Mouse (Mus musculus): ENCODE measurements at regions not wholly inside any gene's neighbourhood (a gene's known extent, or its start where the extent isn't known, plus 50 kb on each side); places are given as distances from the start of the nearest gene placed in this dataset.

DNA sequence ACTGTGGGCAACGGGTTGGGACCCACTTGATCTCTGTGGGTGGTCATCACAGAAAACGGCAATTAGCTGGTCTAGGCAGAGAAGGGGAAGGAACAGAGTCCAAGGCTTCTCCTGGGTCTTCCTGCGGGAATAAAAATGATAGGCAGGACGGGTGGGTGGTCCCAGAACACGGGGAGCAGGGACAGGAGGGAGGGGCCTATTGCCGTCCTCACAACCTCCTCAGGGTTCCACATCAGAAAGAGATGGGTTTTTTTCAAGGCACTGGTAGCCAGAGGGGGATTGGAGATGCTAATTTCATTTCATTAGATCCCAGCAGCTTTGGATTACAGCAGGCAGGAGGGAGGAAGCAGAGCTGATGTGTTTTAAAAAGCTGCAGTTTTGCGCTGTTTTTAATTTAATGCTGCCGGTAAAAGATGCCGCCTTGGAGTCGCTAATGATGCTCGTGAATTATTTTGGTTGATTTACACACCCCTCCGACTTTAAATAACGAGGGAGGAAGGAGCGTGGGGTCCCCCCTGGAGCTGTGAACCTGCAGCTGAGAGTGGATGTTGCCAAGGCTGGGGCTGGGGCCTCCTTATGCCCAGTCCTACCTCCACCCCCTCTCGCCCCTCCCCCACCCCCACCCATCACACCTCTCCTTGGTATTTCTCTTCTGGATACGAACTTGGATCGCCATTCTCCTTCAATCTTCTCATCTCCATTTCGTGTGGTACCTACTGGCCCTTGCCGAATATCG, 101.1 kb upstream of the Rpl38 start:
- no peak overlapping the region for H3K4me3 ChIP-seq (replicated peaks; ENCODE audit: low read length)
- H3K9me3 ChIP-seq (ENCODE audit: control insufficient read depth, low read length): no peaks in the 10 kb centered on the region; the same call in 1 of the 2 replicates
- H3K4me2 ChIP-seq (replicated peaks; ENCODE audit: low read depth, low read length, severe bottlenecking): peak overlapping the region; percentile 32
- no peak overlapping the region for H3K9ac ChIP-seq (ENCODE audit: low read depth, low read length, severe bottlenecking)
- H3K4me1 ChIP-seq (ENCODE audit: control insufficient read depth, insufficient read depth, low read length): peaks cover 10% of the 10 kb centered on the region
- peak; percentile 15 for DNase-seq (ENCODE audit: low spot score)
- no peaks in the 10 kb centered on the region for H3K27me3 ChIP-seq (ENCODE audit: control insufficient read depth, insufficient read depth, low read length)
- 2% methylated on average over 20 of the region's 20 CpGs for WGBS
- ATAC-seq (ENCODE audit: low FRiP score, low read depth): no peak
- no peaks in the 10 kb centered on the region for H3K36me3 ChIP-seq (ENCODE audit: control insufficient read depth, insufficient read depth, low read length)
- no peak overlapping the region for H3K27ac ChIP-seq (replicated peaks; ENCODE audit: low read depth, low read length)
- TF ChIP-seq POLR2A (IDR thresholded peaks at IDR 0.05; ENCODE audit: borderline replicate concordance, extremely low read depth, insufficient read depth, insufficient read length): no peak

DNA sequence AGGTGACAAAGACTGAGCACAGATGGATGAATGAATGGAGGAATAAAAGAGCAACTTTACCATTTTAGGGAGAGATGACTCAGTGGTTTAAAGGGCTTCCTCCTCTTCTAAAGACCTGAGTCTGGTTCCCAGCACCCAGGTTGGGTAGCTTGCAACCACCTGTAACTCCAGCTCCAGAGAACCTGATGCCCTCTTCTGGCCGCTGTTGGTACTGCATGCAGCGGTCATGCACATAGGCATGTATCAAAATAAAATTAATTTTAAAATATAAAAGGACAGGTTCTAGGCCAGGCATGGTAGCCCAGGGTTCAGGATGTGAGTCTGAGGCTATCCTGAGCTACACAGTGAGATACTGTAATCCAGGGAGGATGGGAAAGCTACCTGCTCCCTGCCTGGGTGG, 103.4 kb upstream of the Rpl38 start:
- Histone ChIP-seq H3K4me3 (replicated peaks; ENCODE audit: low read length) (no peak overlapping the region), H3K4me2 (replicated peaks; ENCODE audit: low read depth, low read length, severe bottlenecking) (no peak overlapping the region), H3K4me1 (ENCODE audit: control insufficient read depth, insufficient read depth, low read length) (peaks cover 10% of the 10 kb centered on the region), H3K36me3 (ENCODE audit: control insufficient read depth, insufficient read depth, low read length) (no peaks in the 10 kb centered on the region), H3K9me3 (ENCODE audit: control insufficient read depth, low read length) (no peaks in the 10 kb centered on the region; the same call in 1 of the 2 replicates), H3K27ac (replicated peaks; ENCODE audit: low read depth, low read length) (no peak overlapping the region), H3K27me3 (ENCODE audit: control insufficient read depth, insufficient read depth, low read length) (no peaks in the 10 kb centered on the region), H3K9ac (ENCODE audit: low read depth, low read length, severe bottlenecking) (no peak overlapping the region)
- ATAC-seq (ENCODE audit: low FRiP score, low read depth): no peak
- WGBS: 94% methylated on average over 2 of the region's 2 CpGs
- no peak for TF ChIP-seq POLR2A (IDR thresholded peaks at IDR 0.05; ENCODE audit: borderline replicate concordance, extremely low read depth, insufficient read depth, insufficient read length)
- DNase-seq (ENCODE audit: low spot score): no peak

DNA sequence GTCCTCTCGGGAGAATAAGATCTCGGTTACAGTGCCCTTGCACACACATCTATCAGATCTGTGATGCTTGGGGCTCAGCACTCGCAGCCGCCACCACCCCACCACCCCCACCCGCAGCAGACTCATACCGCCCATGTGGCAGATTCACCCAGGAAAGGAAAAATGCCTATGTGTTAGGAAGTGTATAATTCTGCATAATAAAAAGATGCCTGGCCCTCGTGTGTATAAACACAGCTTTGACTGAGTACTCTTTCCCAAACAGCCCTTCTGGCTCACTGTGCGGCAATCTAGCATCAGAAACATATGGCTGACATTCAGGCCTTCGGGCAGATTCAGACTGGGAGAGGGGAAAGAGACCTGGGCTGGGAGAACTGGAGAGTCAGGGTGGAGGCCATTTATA, 105.2 kb upstream of the Rpl38 start:
- Histone ChIP-seq H3K4me3 (replicated peaks; ENCODE audit: low read length) (no peak overlapping the region), H3K27ac (replicated peaks; ENCODE audit: low read depth, low read length) (no peak overlapping the region), H3K9me3 (ENCODE audit: control insufficient read depth, low read length) (no peaks in the 10 kb centered on the region; the same call in 1 of the 2 replicates), H3K36me3 (ENCODE audit: control insufficient read depth, insufficient read depth, low read length) (no peaks in the 10 kb centered on the region), H3K4me1 (ENCODE audit: control insufficient read depth, insufficient read depth, low read length) (peaks cover 10% of the 10 kb centered on the region), H3K4me2 (replicated peaks; ENCODE audit: low read depth, low read length, severe bottlenecking) (no peak overlapping the region), H3K27me3 (ENCODE audit: control insufficient read depth, insufficient read depth, low read length) (no peaks in the 10 kb centered on the region), H3K9ac (ENCODE audit: low read depth, low read length, severe bottlenecking) (no peak overlapping the region)
- WGBS: 80% methylated on average over 9 of the region's 9 CpGs
- no peak for ATAC-seq (ENCODE audit: low FRiP score, low read depth)
- no peak for TF ChIP-seq POLR2A (IDR thresholded peaks at IDR 0.05; ENCODE audit: borderline replicate concordance, extremely low read depth, insufficient read depth, insufficient read length)
- no peak for DNase-seq (ENCODE audit: low spot score)

- TF ChIP-seq POLR2A (IDR thresholded peaks at IDR 0.05; ENCODE audit: borderline replicate concordance, extremely low read depth, insufficient read depth, insufficient read length): no peak
- WGBS: 63% methylated on average over 5 of the region's 5 CpGs
- H3K9me3 ChIP-seq (ENCODE audit: control insufficient read depth, low read length): no peaks in the 10 kb centered on the region
- no peak overlapping the region for H3K4me2 ChIP-seq (replicated peaks; ENCODE audit: low read depth, low read length, severe bottlenecking)
- ATAC-seq (ENCODE audit: low FRiP score, low read depth) (no peak), DNase-seq (ENCODE audit: low spot score) (no peak)
- H3K27ac ChIP-seq (replicated peaks; ENCODE audit: low read depth, low read length): no peak overlapping the region
- no peaks in the 10 kb centered on the region for H3K36me3 ChIP-seq (ENCODE audit: control insufficient read depth, insufficient read depth, low read length)
- peaks cover 4% of the 10 kb centered on the region; the same call in 1 of the 2 replicates for H3K4me1 ChIP-seq (ENCODE audit: control insufficient read depth, insufficient read depth, low read length)
- H3K4me3 ChIP-seq (replicated peaks; ENCODE audit: low read length): no peak overlapping the region
- H3K9ac ChIP-seq (ENCODE audit: low read depth, low read length, severe bottlenecking): no peak overlapping the region
- no peaks in the 10 kb centered on the region for H3K27me3 ChIP-seq (ENCODE audit: control insufficient read depth, insufficient read depth, low read length)
These were observed 113.7 kb upstream of the Rpl38 start for GRCm38 (mm10) chr11:114554576-114554975.

GRCm38 (mm10) chr11:114553992-114554391, 114.3 kb upstream of the Rpl38 start:
- no peak for TF ChIP-seq POLR2A (IDR thresholded peaks at IDR 0.05; ENCODE audit: borderline replicate concordance, extremely low read depth, insufficient read depth, insufficient read length)
- Histone ChIP-seq H3K9ac (ENCODE audit: low read depth, low read length, severe bottlenecking) (0 out of 2 replicates have a peak overlapping the region, but pooled peaks have one; percentile 7), H3K27ac (replicated peaks; ENCODE audit: low read depth, low read length) (no peak overlapping the region), H3K9me3 (ENCODE audit: control insufficient read depth, low read length) (no peaks in the 10 kb centered on the region), H3K27me3 (ENCODE audit: control insufficient read depth, insufficient read depth, low read length) (no peaks in the 10 kb centered on the region), H3K36me3 (ENCODE audit: control insufficient read depth, insufficient read depth, low read length) (no peaks in the 10 kb centered on the region), H3K4me3 (replicated peaks; ENCODE audit: low read length) (no peak overlapping the region), H3K4me2 (replicated peaks; ENCODE audit: low read depth, low read length, severe bottlenecking) (no peak overlapping the region), H3K4me1 (ENCODE audit: control insufficient read depth, insufficient read depth, low read length) (peaks cover 4% of the 10 kb centered on the region; the same call in 1 of the 2 replicates)
- ATAC-seq (ENCODE audit: low FRiP score, low read depth) (no peak), DNase-seq (ENCODE audit: low spot score) (no peak)
- 30% methylated on average over 13 of the region's 13 CpGs for WGBS
